Mouse (Mus musculus) limb, embryonic 14.5 days (tissue): Measurements from ENCODE around the gene Depdc1b. TPM values are rescaled to one million over a fixed set of nuclear protein-coding genes. Genes with fewer than 3 reads are reported as not detected.

ENCODE experiments used
- ATAC-seq: fragments of 200-750 bp; cut with Nextera tagmentation; 2 replicates; pipeline ENCODE4 v1.8.0; 2017; ENCODE audit warnings: low read depth, moderate number of reproducible peaks, moderate TSS enrichment; ENCODE audit not compliant: low FRiP score
- DNase-seq: peaks from one replicate; pipeline ENCODE4 v3.0.0-alpha.2; 2015; ENCODE audit warnings: low spot score
- H3K27ac ChIP-seq: fragments of 300-500 bp; sonication (generic); replicated peaks from 2 replicates; pipeline ENCODE4 v1.5.1; 2014; ENCODE audit warnings: low read depth, mild to moderate bottlenecking, low read length, moderate library complexity, mixed read lengths
- H3K27me3 ChIP-seq: fragments of 300-500 bp; sonication (generic); 2 replicates; pipeline ENCODE4 v1.6.1; 2014; ENCODE audit warnings: low read length, mixed read lengths; ENCODE audit not compliant: control insufficient read depth, insufficient read depth
- H3K36me3 ChIP-seq: fragments of 300-500 bp; sonication (generic); 2 replicates; pipeline ENCODE4 v1.6.1; 2014; ENCODE audit warnings: mild to moderate bottlenecking, low read length, moderate library complexity, mixed read lengths; ENCODE audit not compliant: control insufficient read depth, insufficient read depth
- H3K4me1 ChIP-seq: fragments of 300-500 bp; sonication (generic); 2 replicates; pipeline ENCODE4 v1.6.1; 2014; ENCODE audit warnings: antibody characterized with exemption, low read length, mixed read lengths; ENCODE audit not compliant: control insufficient read depth, insufficient read depth
- H3K4me2 ChIP-seq: fragments of 300-500 bp; sonication (generic); replicated peaks from 2 replicates; pipeline ENCODE4 v1.6.1; 2014; ENCODE audit warnings: low read depth, mild to moderate bottlenecking, low read length, moderate library complexity; ENCODE audit not compliant: severe bottlenecking
- H3K4me3 ChIP-seq: fragments of 300-500 bp; sonication (generic); replicated peaks from 2 replicates; pipeline ENCODE4 v1.5.1; 2014; ENCODE audit warnings: low read length
- H3K9ac ChIP-seq: fragments of 300-500 bp; sonication (generic); 2 replicates; pipeline ENCODE4 v1.6.1; 2014; ENCODE audit warnings: mild to moderate bottlenecking, low read depth, low read length, moderate library complexity; ENCODE audit not compliant: severe bottlenecking
- H3K9me3 ChIP-seq: fragments of 300-500 bp; sonication (generic); 2 replicates; pipeline ENCODE4 v1.6.1; 2016; ENCODE audit warnings: low read length; ENCODE audit not compliant: control insufficient read depth
- POLR2A ChIP-seq: fragments of 200-500 bp; IDR thresholded peaks from 2 replicates; pipeline ENCODE4 v1.8.0; 2012; ENCODE audit warnings: inconsistent platforms, mild to moderate bottlenecking, moderate library complexity, borderline replicate concordance; ENCODE audit not compliant: insufficient read depth, insufficient read length; ENCODE audit errors: extremely low read depth
- WGBS: fragments of 180-500 bp; shearing (Covaris S2); extraction: QIAGEN DNeasy Blood & Tissue Kit; methylation state at CpG from one replicate; pipeline ENCODE4 v1.1.7; 2014; 5-methylcytosine and 5-hydroxymethylcytosine counted together
- polyA plus RNA-seq, 2 experiments: library from polyadenylated mRNA; depleted of rRNA in 1 of 2; stranded (reverse) in 1 of 2; unstranded in 1 of 2; fragments of >200 nt; fragmentation: Nextera tagmentation in 1 of 2; extraction: Ambion mirVana in 1 of 2; gene quantifications; 2 replicates each; pipeline versions ENCODE4 v1.2.1 to v1.2.3; 2012 to 2014

Gene Depdc1b
- polyA plus RNA-seq, 2 experiments: 6.4 to 7.1 TPM

GRCm38 (mm10) chr13:108371352-108371921, 55.3 kb downstream of the Depdc1b start:
- no peak for ATAC-seq
- H3K9ac ChIP-seq: no peak overlapping the region
- H3K4me1 ChIP-seq: no peaks in the 10 kb centered on the region
- H3K36me3 ChIP-seq: peaks cover 5% of the 10 kb centered on the region
- H3K27ac ChIP-seq: no peak overlapping the region
- no peak overlapping the region for H3K4me3 ChIP-seq
- WGBS: 52% methylated on average over 9 of the region's 9 CpGs
- TF ChIP-seq POLR2A: no peak
- no peaks in the 10 kb centered on the region for H3K27me3 ChIP-seq
- H3K9me3 ChIP-seq: no peaks in the 10 kb centered on the region
- no peak overlapping the region for H3K4me2 ChIP-seq
- DNase-seq: no peak

DNA sequence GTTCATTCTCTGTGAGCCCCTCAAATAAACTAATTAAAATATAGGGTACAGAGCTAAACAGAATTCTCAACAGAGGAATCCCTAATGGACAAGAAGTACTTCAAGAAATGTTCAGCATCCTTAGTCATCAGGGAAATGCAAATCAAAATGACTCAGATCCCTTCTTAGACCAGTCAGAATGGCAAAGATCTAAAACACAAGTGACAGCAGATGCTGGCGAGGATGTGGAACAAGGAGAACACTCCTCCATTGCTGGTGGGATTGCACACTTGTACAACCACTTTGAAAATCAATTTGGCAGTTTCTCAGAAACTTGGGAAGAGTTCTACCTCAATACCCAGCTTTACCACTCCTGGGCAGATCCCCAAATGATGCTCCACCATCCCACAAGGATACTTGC, 57.1 kb downstream of the Depdc1b start:
- DNase-seq (no peak), ATAC-seq (no peak)
- TF ChIP-seq POLR2A: no peak
- H3K9ac ChIP-seq: no peak overlapping the region
- H3K27ac ChIP-seq: no peak overlapping the region
- no peaks in the 10 kb centered on the region for H3K4me1 ChIP-seq
- 85% methylated on average over 1 of the region's 1 CpGs for WGBS
- H3K27me3 ChIP-seq: no peaks in the 10 kb centered on the region
- H3K36me3 ChIP-seq: peaks cover 5% of the 10 kb centered on the region
- no peak overlapping the region for H3K4me2 ChIP-seq
- H3K9me3 ChIP-seq: no peaks in the 10 kb centered on the region
- no peak overlapping the region for H3K4me3 ChIP-seq

DNA sequence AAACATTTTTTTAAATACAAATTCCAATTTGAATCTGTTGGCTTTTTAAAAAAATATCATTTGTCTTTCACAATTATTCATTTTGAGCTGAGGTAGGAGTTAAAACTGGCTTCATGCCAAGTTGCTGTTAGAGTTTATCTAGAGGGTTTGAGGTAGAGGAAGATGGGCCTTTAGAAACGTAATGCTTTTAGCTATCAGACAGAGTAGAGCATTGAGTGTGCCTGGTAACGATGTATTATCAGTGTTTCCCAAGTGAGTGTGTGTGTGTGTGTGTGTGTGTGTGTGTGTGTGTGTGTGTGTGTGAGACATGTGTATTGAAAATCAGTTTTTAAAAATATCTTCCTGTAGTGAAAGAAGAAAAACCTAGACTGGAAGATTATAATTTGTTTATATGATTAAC, 60.5 kb downstream of the Depdc1b start:
- WGBS: 87% methylated on average over 2 of the region's 2 CpGs
- no peak overlapping the region for H3K9ac ChIP-seq
- DNase-seq (no peak), ATAC-seq (no peak)
- no peaks in the 10 kb centered on the region for H3K27me3 ChIP-seq
- no peaks in the 10 kb centered on the region for H3K9me3 ChIP-seq
- no peak for TF ChIP-seq POLR2A
- H3K4me2 ChIP-seq: no peak overlapping the region
- H3K4me1 ChIP-seq: no peaks in the 10 kb centered on the region
- H3K27ac ChIP-seq: no peak overlapping the region
- peaks cover 6% of the 10 kb centered on the region for H3K36me3 ChIP-seq
- H3K4me3 ChIP-seq: no peak overlapping the region

GRCm38 (mm10) chr13:108381161-108381560, 65.0 kb downstream of the Depdc1b start:
- H3K4me1 ChIP-seq: no peaks in the 10 kb centered on the region

GRCm38 (mm10) chr13:108383051-108383450, 66.9 kb downstream of the Depdc1b start:
- H3K4me1 ChIP-seq: no peaks in the 10 kb centered on the region
- DNase-seq: no peak
- no peak overlapping the region for H3K9ac ChIP-seq
- H3K4me3 ChIP-seq: no peak overlapping the region
- no peaks in the 10 kb centered on the region for H3K9me3 ChIP-seq
- WGBS: 71% methylated on average over 6 of the region's 6 CpGs
- H3K4me2 ChIP-seq: no peak overlapping the region
- H3K27me3 ChIP-seq: no peaks in the 10 kb centered on the region
- TF ChIP-seq POLR2A: no peak
- H3K27ac ChIP-seq: no peak overlapping the region; the same call in 1 of the 2 replicates
- H3K36me3 ChIP-seq: peaks cover 8% of the 10 kb centered on the region; the same call in 1 of the 2 replicates
- ATAC-seq: no peak

More at GRCm38 (mm10) chr13:108381161-108381560, 65.0 kb downstream of the Depdc1b start:
- H3K4me3 ChIP-seq: no peak overlapping the region
- H3K9me3 ChIP-seq: no peaks in the 10 kb centered on the region
- H3K36me3 ChIP-seq: peaks cover 8% of the 10 kb centered on the region; the same call in 1 of the 2 replicates
- H3K4me2 ChIP-seq: no peak overlapping the region
- H3K27ac ChIP-seq: no peak overlapping the region
- no peak for ATAC-seq
- no peak for TF ChIP-seq POLR2A
- WGBS: 87% methylated on average over 3 of the region's 3 CpGs
- DNase-seq: no peak
- no peak overlapping the region for H3K9ac ChIP-seq
- H3K27me3 ChIP-seq: no peaks in the 10 kb centered on the region
